Comparison of ENCODE assay signal across 11 mouse cellular contexts in genomic region chr12:71049596-71050265, GRCm38 (mm10). TPM values are rescaled to one million over a fixed set of nuclear protein-coding genes. Genes with fewer than 3 reads are reported as not detected.
DNase-seq lines count a peak whose midpoint lies in the region; ATAC-seq and TF ChIP-seq lines count a peak whose summit lies in the region.
"Had no signal": no experiment of that assay in that cellular context is flagged by ENCODE, and none has a peak within 500 bp of the region (broad histone marks: within the 10 kb centered on the region; RNA-seq: fewer than 3 reads in every experiment).

No protein-coding gene starts in this region.

- no peak overlapping the region for H3K4me3 ChIP-seq in heart, adult 2 months
- peak overlapping the region; percentile 26 for H3K4me3 ChIP-seq in megakaryocyte, embryonic 14.5 days (replicated peaks)
- H3K4me3 ChIP-seq in forebrain, embryonic 13.5 days, result peak overlapping the region; percentile 38
- H3K4me3 ChIP-seq in midbrain, embryonic 16.5 days (ENCODE audit: low read depth, low read length), result peak overlapping the region; percentile 52
- H3K4me3 ChIP-seq in kidney, embryonic 16.5 days (ENCODE audit: low read length), result no peak overlapping the region
- H3K4me3 ChIP-seq: erythroblast, embryonic 14.5 days had no signal

- 74% methylated on average over 10 of the region's 10 CpGs for WGBS in heart, adult 2 months
- 66% methylated on average over 10 of the region's 10 CpGs for WGBS in forebrain, embryonic 13.5 days
- WGBS in midbrain, embryonic 16.5 days, result 63% methylated on average over 10 of the region's 10 CpGs
- 88% methylated on average over 10 of the region's 10 CpGs for WGBS in kidney, embryonic 16.5 days

- DNase-seq in heart, adult 2 months, result no peak
- no peak for DNase-seq in heart, postnatal 10 days
- DNase-seq: heart, postnatal 4 days had no signal

- H3K27ac ChIP-seq in heart, adult 2 months, result peak overlapping the region; percentile 57
- peak overlapping the region; percentile 97 for H3K27ac ChIP-seq in forebrain, embryonic 13.5 days
- H3K27ac ChIP-seq in midbrain, embryonic 16.5 days (ENCODE audit: low read length), result peak overlapping the region; percentile 79
- H3K27ac ChIP-seq in kidney, embryonic 16.5 days (ENCODE audit: low read length), result no peak overlapping the region
- H3K27ac ChIP-seq: liver, embryonic 14.5 days had no signal

- H3K79me2 ChIP-seq in heart, adult 2 months (replicated peaks; ENCODE audit: control insufficient read depth, insufficient read depth, low read length), result no peaks in the 10 kb centered on the region

- TF ChIP-seq EP300 in heart, adult 2 months (IDR thresholded peaks at IDR 0.05; ENCODE audit: insufficient read depth, low read depth, low read length), result no peak

- TF ChIP-seq POLR2A in heart, adult 2 months (IDR thresholded peaks at IDR 0.05; ENCODE audit: insufficient read depth, low read depth, low read length), result no peak

- H3K36me3 ChIP-seq in heart, adult 2 months (ENCODE audit: control insufficient read depth, insufficient read depth, low read length), result peaks cover 15% of the 10 kb centered on the region
- H3K36me3 ChIP-seq in megakaryocyte, embryonic 14.5 days (replicated peaks; ENCODE audit: low read length), result peaks cover 47% of the 10 kb centered on the region
- peaks cover 13% of the 10 kb centered on the region for H3K36me3 ChIP-seq in forebrain, embryonic 13.5 days (ENCODE audit: poor library complexity, severe bottlenecking)
- H3K36me3 ChIP-seq in midbrain, embryonic 16.5 days (ENCODE audit: control insufficient read depth, insufficient read depth, low read length), result no peaks in the 10 kb centered on the region
- H3K36me3 ChIP-seq in kidney, embryonic 16.5 days (ENCODE audit: insufficient read depth, low read length), result peaks cover 12% of the 10 kb centered on the region

- no peak overlapping the region for H3K9ac ChIP-seq in heart, adult 2 months (ENCODE audit: low read depth, low read length)
- H3K9ac ChIP-seq in forebrain, embryonic 13.5 days, result peak overlapping the region; percentile 58
- H3K9ac ChIP-seq in midbrain, embryonic 16.5 days (ENCODE audit: low read depth, low read length), result peak overlapping the region; percentile 69
- H3K9ac ChIP-seq in kidney, embryonic 16.5 days (replicated peaks; ENCODE audit: low read length), result no peak overlapping the region
- H3K9ac ChIP-seq: liver, embryonic 14.5 days had no signal

- peaks cover 16% of the 10 kb centered on the region for H3K4me1 ChIP-seq in heart, adult 2 months (ENCODE audit: control insufficient read depth, insufficient read depth, low read length)
- H3K4me1 ChIP-seq in megakaryocyte, embryonic 14.5 days, result peaks cover 43% of the 10 kb centered on the region
- H3K4me1 ChIP-seq in forebrain, embryonic 13.5 days, result peaks cover 36% of the 10 kb centered on the region
- peaks cover 26% of the 10 kb centered on the region for H3K4me1 ChIP-seq in midbrain, embryonic 16.5 days (ENCODE audit: control insufficient read depth, insufficient read depth, low read length)
- H3K4me1 ChIP-seq in kidney, embryonic 16.5 days (ENCODE audit: insufficient read depth, low read length), result peaks cover 12% of the 10 kb centered on the region

- no peaks in the 10 kb centered on the region for H3K27me3 ChIP-seq in heart, adult 2 months (ENCODE audit: control insufficient read depth, insufficient read depth, low read length)
- H3K27me3 ChIP-seq in megakaryocyte, embryonic 14.5 days (replicated peaks), result no peaks in the 10 kb centered on the region
- H3K27me3 ChIP-seq in forebrain, embryonic 13.5 days, result no peaks in the 10 kb centered on the region
- H3K27me3 ChIP-seq in midbrain, embryonic 16.5 days (ENCODE audit: control insufficient read depth, insufficient read depth, low read depth, low read length), result no peaks in the 10 kb centered on the region
- no peaks in the 10 kb centered on the region for H3K27me3 ChIP-seq in kidney, embryonic 16.5 days (ENCODE audit: insufficient read depth, low read length)

- no peak for ATAC-seq in megakaryocyte, adult 5-6 weeks (ENCODE audit: poor library complexity, severe bottlenecking)
- no peak; the same call in 1 of the 2 replicates for ATAC-seq in forebrain, embryonic 13.5 days
- ATAC-seq in midbrain, embryonic 16.5 days, result 0 out of 2 replicates have a peak, but pooled peaks have one; percentile 30
- no peak for ATAC-seq in kidney, embryonic 16.5 days (ENCODE audit: low FRiP score, low TSS enrichment)
- no peak for ATAC-seq in megakaryocyte progenitor cell, adult 5-6 weeks (replicated peaks; ENCODE audit: poor library complexity)

- no peak for TF ChIP-seq CTCF in heart, adult 2 months (IDR thresholded peaks at IDR 0.05)

- intact Hi-C loops in heart, adult 2 months (cut with DNase I), result loop anchor here (2.0 kb wide), 2 partner anchors 35 to 79 kb away; partner anchors contain the start of gene Arid4a
- intact Hi-C loops in heart, postnatal 10 days (cut with DNase I), result no loop called here

- no peaks in the 10 kb centered on the region for H3K9me3 ChIP-seq in megakaryocyte, embryonic 14.5 days
- no peaks in the 10 kb centered on the region for H3K9me3 ChIP-seq in forebrain, embryonic 13.5 days (replicated peaks)
- H3K9me3 ChIP-seq in midbrain, embryonic 16.5 days (replicated peaks; ENCODE audit: control insufficient read depth, low read length, poor library complexity, severe bottlenecking), result no peaks in the 10 kb centered on the region
- H3K9me3 ChIP-seq in kidney, embryonic 16.5 days (ENCODE audit: low read length), result no peaks in the 10 kb centered on the region

- H3K4me2 ChIP-seq in forebrain, embryonic 13.5 days, result peak overlapping the region; percentile 57
- peak overlapping the region; percentile 82 for H3K4me2 ChIP-seq in midbrain, embryonic 16.5 days (ENCODE audit: low read length)
- no peak overlapping the region for H3K4me2 ChIP-seq in kidney, embryonic 16.5 days (replicated peaks; ENCODE audit: low read depth, low read length)

RNA-seq across cellular contexts. Expression of gene Arid4a, which starts 33.9 kb away (rescaled TPM):
- total RNA-seq in heart, adult 2 months (2021), result 10 to 100 TPM; 14.1 to 15.3 TPM
- 2.5 and 4.0 TPM in 2 replicates for polyA plus RNA-seq in heart, adult 2 months (2012; rRNA removed)
- 10 to 100 TPM; 14.0 to 15.5 TPM for total RNA-seq in heart, postnatal 10 days (2021)
- 1.4 and 10.2 TPM in 2 replicates for polyA plus RNA-seq in megakaryocyte, embryonic 14.5 days (2012; ENCODE audit: insufficient read depth, low replicate concordance)
- 42.4 and 45.0 TPM in 2 replicates for total RNA-seq in megakaryocyte, adult 5-6 weeks (2015)
- total RNA-seq in megakaryocyte, adult 5-6 weeks (2017), result 74.6 and 79.6 TPM in 2 replicates
- polyA plus RNA-seq in forebrain, embryonic 13.5 days (2015; fragmentation: Nextera tagmentation; extraction: Ambion mirVana), result 51.1 and 52.0 TPM in 2 replicates
- polyA plus RNA-seq in midbrain, embryonic 16.5 days (2015; fragmentation: Nextera tagmentation; extraction: Ambion mirVana), result 49.1 and 49.4 TPM in 2 replicates
- polyA plus RNA-seq in kidney, embryonic 16.5 days (2015; fragmentation: Nextera tagmentation; extraction: Ambion mirVana), result 34.6 and 38.6 TPM in 2 replicates
- total RNA-seq in megakaryocyte progenitor cell, adult 5-6 weeks (2015), result 25.8 and 26.6 TPM in 2 replicates
- total RNA-seq in megakaryocyte progenitor cell, adult 5-6 weeks (2017), result 36.6 and 47.5 TPM in 2 replicates

Comparison
In these comparisons a context has a peak if more than half of its experiments do, and no peak if none do; other contexts are left out.
1. H3K4me3 ChIP-seq: peak in megakaryocyte, embryonic 14.5 days (single experiment), forebrain, embryonic 13.5 days (single experiment) and midbrain, embryonic 16.5 days (single experiment); none in heart, adult 2 months (single experiment) and kidney, embryonic 16.5 days (single experiment).
2. H3K9ac ChIP-seq: peak in forebrain, embryonic 13.5 days (single experiment) and midbrain, embryonic 16.5 days (single experiment); none in heart, adult 2 months (single experiment) and kidney, embryonic 16.5 days (single experiment).